Mouse (Mus musculus) spleen, adult 2 months (tissue): ENCODE data around the gene Fbn1. TPM values are rescaled to one million over a fixed set of nuclear protein-coding genes. Genes with fewer than 3 reads are reported as not detected.

Experiments
- DNase-seq, 2 experiments: peaks; one replicate each; pipeline versions ENCODE4 v3.0.0 to v3.0.0-alpha.2; 2012 to 2021; ENCODE audit warnings: low spot score in 2 of 2, low read depth in 1 of 2
- H3K27ac ChIP-seq: fragments of 200-500 bp; 2 replicates; pipeline ENCODE4 v1.5.1; 2012; ENCODE audit warnings: low read length, inconsistent platforms; ENCODE audit not compliant: insufficient read depth
- H3K27me3 ChIP-seq: fragments of 200-500 bp; 2 replicates; pipeline ENCODE4 v1.6.1; 2012; ENCODE audit warnings: mild to moderate bottlenecking, moderate library complexity, low read length, inconsistent platforms; ENCODE audit not compliant: control insufficient read depth, insufficient read depth
- H3K36me3 ChIP-seq: fragments of 200-500 bp; 2 replicates; pipeline ENCODE4 v1.6.1; 2012; ENCODE audit warnings: mild to moderate bottlenecking, low read length, inconsistent platforms; ENCODE audit not compliant: control insufficient read depth, insufficient read depth
- H3K4me1 ChIP-seq: fragments of 200-500 bp; 2 replicates; pipeline ENCODE4 v1.6.1; 2011; ENCODE audit warnings: inconsistent platforms; ENCODE audit not compliant: control insufficient read depth, insufficient read depth, insufficient read length
- H3K4me3 ChIP-seq: fragments of 200-500 bp; 2 replicates; pipeline ENCODE4 v1.5.1; 2011; ENCODE audit warnings: mild to moderate bottlenecking, inconsistent platforms; ENCODE audit not compliant: insufficient read depth, insufficient read length; ENCODE audit errors: extremely low read depth
- CTCF ChIP-seq: fragments of 200-500 bp; IDR thresholded peaks from 2 replicates; pipeline ENCODE4 v1.5.1; 2011; ENCODE audit warnings: mild to moderate bottlenecking, inconsistent platforms; ENCODE audit not compliant: insufficient read depth, insufficient read length, insufficient replicate concordance; ENCODE audit errors: extremely low read depth
- POLR2A ChIP-seq: fragments of 200-500 bp; IDR thresholded peaks from 2 replicates; pipeline ENCODE4 v1.6.1; 2011; ENCODE audit warnings: low read depth, low read length, inconsistent platforms
- WGBS: fragments of 180-500 bp; shearing (Covaris S2); methylation state at CpG from one replicate; pipeline ENCODE4 v1.1.7; 2018; 5-methylcytosine and 5-hydroxymethylcytosine counted together
- polyA plus RNA-seq: library from polyadenylated mRNA; depleted of rRNA; stranded (reverse); fragments of >200 nt; gene quantifications from 2 replicates; pipeline ENCODE4 v1.2.3, GENCODE M21; 2012

Gene Fbn1
- polyA plus RNA-seq, 1 experiment = 3.1 TPM

GRCm38 (mm10) chr2:125330506-125330905, 177.3 kb downstream of the Fbn1 start:
- H3K4me3 ChIP-seq = no peak overlapping the region
- no peak overlapping the region for H3K27ac ChIP-seq
- no peak for DNase-seq
- no peaks in the 10 kb centered on the region for H3K36me3 ChIP-seq
- no peaks in the 10 kb centered on the region for H3K27me3 ChIP-seq
- TF ChIP-seq POLR2A (no peak), CTCF (no peak)
- WGBS = 83% methylated on average over 10 of the region's 10 CpGs
- H3K4me1 ChIP-seq = peaks cover 3% of the 10 kb centered on the region; the same call in 1 of the 2 replicates

GRCm38 (mm10) chr2:125325125-125325855, 182.5 kb downstream of the Fbn1 start:
- H3K27me3 ChIP-seq = no peaks in the 10 kb centered on the region
- 84% methylated on average over 7 of the region's 7 CpGs for WGBS

GRCm38 (mm10) chr2:125324455-125324854, 183.3 kb downstream of the Fbn1 start:
- no peaks in the 10 kb centered on the region for H3K36me3 ChIP-seq
- no peak for TF ChIP-seq CTCF
- TF ChIP-seq POLR2A = no peak
- H3K27me3 ChIP-seq = no peaks in the 10 kb centered on the region
- WGBS = 80% methylated on average over 5 of the region's 5 CpGs
- H3K27ac ChIP-seq = no peak overlapping the region
- DNase-seq = no peak
- H3K4me3 ChIP-seq = no peak overlapping the region
- H3K4me1 ChIP-seq = peaks cover 3% of the 10 kb centered on the region; the same call in 1 of the 2 replicates

More at GRCm38 (mm10) chr2:125325125-125325855, 182.5 kb downstream of the Fbn1 start:
- TF ChIP-seq POLR2A (no peak), CTCF (no peak)
- DNase-seq = no peak
- peaks cover 3% of the 10 kb centered on the region; the same call in 1 of the 2 replicates for H3K4me1 ChIP-seq
- no peaks in the 10 kb centered on the region for H3K36me3 ChIP-seq
- H3K4me3 ChIP-seq = no peak overlapping the region
- no peak overlapping the region for H3K27ac ChIP-seq

- DNase-seq = no peak
- H3K27me3 ChIP-seq = no peaks in the 10 kb centered on the region
Measured at GRCm38 (mm10) chr2:125323347-125323746, 184.4 kb downstream of the Fbn1 start.

DNA sequence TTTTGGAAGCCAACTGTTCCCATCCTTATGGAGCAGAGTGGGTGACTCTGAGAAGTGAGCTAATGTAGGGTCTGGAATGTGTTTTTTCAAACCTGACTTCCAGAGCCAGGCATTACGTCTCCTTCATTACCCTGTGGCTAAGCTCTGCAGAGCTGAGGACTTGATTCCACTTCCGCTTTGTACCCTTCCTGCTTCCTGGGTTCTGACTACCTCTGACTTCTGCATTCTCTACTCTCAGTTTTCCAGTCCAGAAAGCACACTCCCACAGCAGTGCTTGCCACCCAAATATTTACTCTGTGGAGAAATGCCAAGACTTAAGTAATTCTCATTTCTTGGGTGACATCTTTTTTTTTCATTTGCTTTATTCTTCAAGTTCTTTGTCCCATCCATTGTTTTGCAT, 185.2 kb downstream of the Fbn1 start:
- Histone ChIP-seq H3K27me3 (no peaks in the 10 kb centered on the region), H3K27ac (no peak overlapping the region), H3K4me3 (no peak overlapping the region), H3K36me3 (no peaks in the 10 kb centered on the region), H3K4me1 (no peaks in the 10 kb centered on the region)
- WGBS = 71% methylated on average over 2 of the region's 2 CpGs
- no peak for DNase-seq
- TF ChIP-seq CTCF (no peak), POLR2A (no peak)

More at GRCm38 (mm10) chr2:125323347-125323746, 184.4 kb downstream of the Fbn1 start:
- no peak for TF ChIP-seq CTCF
- no peak for TF ChIP-seq POLR2A
- no peaks in the 10 kb centered on the region for H3K36me3 ChIP-seq
- WGBS = 88% methylated on average over 4 of the region's 4 CpGs
- H3K27ac ChIP-seq = no peak overlapping the region
- H3K4me3 ChIP-seq = no peak overlapping the region
- H3K4me1 ChIP-seq = no peaks in the 10 kb centered on the region

DNA sequence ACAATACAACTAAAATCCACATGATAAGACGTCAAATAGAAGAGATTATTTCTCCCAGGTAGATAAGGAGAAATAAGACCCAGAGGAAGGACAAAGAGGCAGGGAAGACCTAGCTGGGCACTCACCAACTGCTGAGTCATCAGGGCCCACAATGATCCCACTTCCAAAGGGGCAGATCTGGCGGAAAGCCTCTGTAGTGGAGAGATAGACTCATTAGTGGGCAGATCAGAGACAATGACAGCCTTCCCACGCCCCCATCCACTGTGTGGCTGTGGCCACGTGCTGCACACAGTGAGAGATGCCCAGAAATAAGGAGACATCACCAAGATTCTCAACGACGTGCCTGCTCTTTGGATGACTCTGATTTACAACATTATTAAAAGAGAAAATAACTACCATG, 186.7 kb downstream of the Fbn1 start:
- no peak for DNase-seq
- H3K27ac ChIP-seq = no peak overlapping the region
- no peaks in the 10 kb centered on the region for H3K36me3 ChIP-seq
- H3K4me1 ChIP-seq = no peaks in the 10 kb centered on the region
- no peaks in the 10 kb centered on the region for H3K27me3 ChIP-seq
- H3K4me3 ChIP-seq = no peak overlapping the region
- TF ChIP-seq CTCF (no peak), POLR2A (no peak)
- WGBS = 90% methylated on average over 6 of the region's 6 CpGs

DNA sequence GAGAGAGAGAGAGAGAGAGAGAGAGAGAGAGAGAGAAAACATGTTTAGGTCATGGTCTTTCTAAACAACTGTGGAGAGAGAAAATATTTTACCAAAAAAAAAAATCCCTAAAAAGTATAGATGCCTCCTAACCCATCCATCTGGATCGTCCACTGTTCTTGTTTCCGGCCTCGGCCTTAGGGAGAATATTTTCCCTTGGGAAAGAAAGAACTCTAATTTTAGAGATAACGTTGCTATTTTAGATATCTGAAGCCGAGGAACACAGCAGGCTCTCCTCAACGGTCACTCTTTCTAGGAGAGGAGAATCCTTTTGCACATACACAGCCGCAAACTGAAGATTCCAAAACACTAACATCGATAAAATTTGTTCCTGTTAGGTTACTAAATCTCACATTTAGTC, 188.1 kb downstream of the Fbn1 start:
- no peak for DNase-seq
- TF ChIP-seq POLR2A (no peak), CTCF (no peak)
- WGBS = 88% methylated on average over 8 of the region's 8 CpGs
- no peaks in the 10 kb centered on the region for H3K27me3 ChIP-seq
- H3K27ac ChIP-seq = no peak overlapping the region
- H3K4me3 ChIP-seq = no peak overlapping the region
- H3K4me1 ChIP-seq = no peaks in the 10 kb centered on the region
- no peaks in the 10 kb centered on the region for H3K36me3 ChIP-seq
